Mouse (Mus musculus): ENCODE data around the gene Prelp. TPM values are rescaled to one million over a fixed set of nuclear protein-coding genes. Genes with fewer than 3 reads are reported as not detected.

Gene Prelp
- polyA plus RNA-seq (2012; rRNA removed; ENCODE audit: low replicate concordance) = 64.0 and 99.4 TPM in 2 replicates

DNA sequence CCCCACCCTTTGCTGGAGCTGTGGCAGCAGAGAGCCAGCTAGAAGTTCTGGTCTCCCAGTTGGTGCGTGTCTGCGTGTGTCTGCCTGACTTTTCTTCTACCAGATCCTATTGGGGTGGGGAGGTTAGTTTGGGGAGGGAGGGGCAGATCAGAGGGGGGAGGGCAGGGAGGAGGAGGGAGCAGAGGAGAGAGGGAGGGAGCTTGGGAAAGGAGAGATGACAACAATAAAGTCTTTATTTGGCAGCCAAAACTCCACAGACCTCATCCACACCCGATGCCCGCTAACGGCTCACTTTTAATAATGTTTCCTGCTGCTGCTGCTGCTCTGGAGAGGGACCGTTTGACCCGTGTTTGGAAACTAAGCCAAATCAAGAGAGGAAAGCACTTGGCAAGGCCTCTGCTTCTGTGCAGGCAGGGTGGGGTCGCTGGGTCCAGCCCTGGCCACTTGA is at the start of gene Prelp:
Prelp (minus strand) TSS at position 111 of the 448 bp plus-strand sequence.

DNA sequence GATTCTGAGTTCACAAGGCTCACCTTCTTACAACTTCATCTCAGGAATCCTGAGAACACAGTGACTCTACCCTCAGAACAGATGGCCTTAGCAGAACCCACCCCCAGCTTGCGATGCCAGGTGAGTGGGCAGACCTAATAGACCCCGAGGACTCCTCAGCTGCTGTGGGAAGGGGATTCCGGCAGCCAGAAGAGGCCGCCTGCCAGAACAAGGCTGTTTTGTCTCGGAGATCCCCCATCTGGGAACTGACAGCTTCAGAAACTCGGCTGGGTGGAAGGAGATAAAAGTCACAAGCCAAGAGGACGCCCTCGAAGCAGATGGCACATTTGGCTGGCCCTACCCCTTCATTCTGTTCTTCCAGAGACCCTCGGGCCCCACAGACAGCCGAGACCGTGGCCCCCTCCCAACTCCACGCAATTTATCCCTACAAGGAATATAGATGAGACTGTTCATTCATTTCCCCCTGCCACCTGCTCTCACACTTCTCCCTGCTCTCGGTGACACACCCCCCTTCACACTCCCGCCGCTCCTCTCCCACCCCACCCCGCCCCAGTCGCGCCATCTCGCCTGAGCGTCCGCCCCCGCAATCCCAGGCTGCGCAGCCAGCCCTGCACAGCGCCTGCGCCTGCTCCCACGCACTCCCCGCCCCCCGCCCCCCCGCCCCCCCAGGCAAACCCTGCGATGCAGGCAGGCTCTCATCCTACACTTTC is 13.1 kb downstream of the Prelp start, which contains the start of gene Optc:
Optc (minus strand) TSS at position 51 of the 710 bp plus-strand sequence.

Other genes with a start within 250 kb of the Prelp start
- 11.5 and 11.7 TPM in 2 replicates for gene Lax1, start 231.3 kb downstream of the Prelp start, polyA plus RNA-seq (2012; rRNA removed; ENCODE audit: low replicate concordance)
- 9.1 and 14.1 TPM in 2 replicates for gene Atp2b4, start 120.4 kb downstream of the Prelp start, polyA plus RNA-seq (2012; rRNA removed; ENCODE audit: low replicate concordance)
- gene Optc, start 13.4 kb downstream of the Prelp start, polyA plus RNA-seq (2012; rRNA removed; ENCODE audit: low replicate concordance) = 0.57 and 2.0 TPM in 2 replicates
- 10.6 and 11.6 TPM in 2 replicates for gene Fmod, start 115.8 kb upstream of the Prelp start, polyA plus RNA-seq (2012; rRNA removed; ENCODE audit: low replicate concordance)
- 56.0 and 72.6 TPM in 2 replicates for gene Btg2, start 157.7 kb upstream of the Prelp start, polyA plus RNA-seq (2012; rRNA removed; ENCODE audit: low replicate concordance)
- 0.29 and 2.8 TPM in 2 replicates for gene Chit1, start 189.8 kb upstream of the Prelp start, polyA plus RNA-seq (2012; rRNA removed; ENCODE audit: low replicate concordance)